ENCODE assay signal across 24 mouse cellular contexts in the genomic region with DNA sequence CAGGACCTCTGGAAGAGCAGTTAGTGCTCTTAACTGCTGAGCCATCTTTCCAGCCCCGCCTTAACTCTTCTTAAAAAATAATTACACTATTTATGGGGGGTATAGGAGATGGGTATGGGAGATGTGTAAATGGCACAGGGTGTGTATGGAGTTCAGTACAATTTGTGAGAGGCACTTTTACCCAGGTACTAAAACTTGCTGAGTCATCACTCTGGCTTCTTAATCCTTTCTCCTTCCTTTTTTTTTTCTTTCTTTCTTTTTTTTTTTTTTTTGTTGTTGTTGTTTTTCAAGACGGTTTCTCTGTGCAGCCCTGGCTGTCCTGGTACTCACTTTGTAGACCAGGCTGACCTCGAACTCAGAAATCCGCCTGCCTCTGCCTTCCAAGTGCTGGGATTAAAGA. TPM values are rescaled to one million over a fixed set of nuclear protein-coding genes. Genes with fewer than 3 reads are reported as not detected.
DNase-seq lines count a peak whose midpoint lies in the region; ATAC-seq and TF ChIP-seq lines count a peak whose summit lies in the region.
"Not testable (repeated sequence)": the region's sequence is repeated elsewhere in the genome, so short reads cannot be mapped to it uniquely, and the experiment has no call there.
"Had no signal": no experiment of that assay in that cellular context is flagged by ENCODE, and none has a peak within 500 bp of the region (broad histone marks: within the 10 kb centered on the region; RNA-seq: fewer than 3 reads in every experiment).

No protein-coding gene starts in this region.

- not testable (repeated sequence) for TF ChIP-seq CTCF in CH12.LX (conservative IDR thresholded peaks at IDR 0.05 in 1 of 2, IDR thresholded peaks at IDR 0.05 in 1 of 2; ENCODE audit: low read depth in 2 of 2, low read length in 2 of 2); MEL (IDR thresholded peaks at IDR 0.05 in 2 of 3, conservative IDR thresholded peaks at IDR 0.05 in 1 of 3; ENCODE audit: control insufficient read depth in 1 of 3, insufficient read depth in 1 of 3, low read depth in 2 of 3, low read length in 3 of 3, poor library complexity in 1 of 3, severe bottlenecking in 1 of 3); liver, embryonic 14.5 days (IDR thresholded peaks at IDR 0.05; ENCODE audit: low read depth)

- dilution Hi-C loops in CH12.LX (cut with MboI; ENCODE audit: extremely low pct_ligation_motif_present, extremely low pct_unique_long_range_greater_than_20kb, low sequenced_read_pairs): not testable (repeated sequence)

- H3K79me2 ChIP-seq in CH12.LX (replicated peaks; ENCODE audit: control insufficient read depth, extremely low read depth, insufficient read depth, poor library complexity, severe bottlenecking): peaks cover 61% of the 10 kb centered on the region
- peaks cover 49% of the 10 kb centered on the region for H3K79me2 ChIP-seq in MEL (ENCODE audit: control insufficient read depth, insufficient read depth, low read length, poor library complexity)

- not testable (repeated sequence) for TF ChIP-seq RAD21 in CH12.LX (IDR thresholded peaks at IDR 0.05; ENCODE audit: low read depth, low read length); MEL (IDR thresholded peaks at IDR 0.05; ENCODE audit: low read depth, low read length)

- not testable (repeated sequence) for H3K9me3 ChIP-seq in CH12.LX (replicated peaks; ENCODE audit: low read length); MEL (replicated peaks; ENCODE audit: insufficient read depth, low read length); erythroblast, embryonic 14.5 days (ENCODE audit: control insufficient read depth, low read length); hindbrain, embryonic 12.5 days (replicated peaks); limb, embryonic 13.5 days; liver, embryonic 14.5 days (ENCODE audit: control insufficient read depth, low read length); midbrain, embryonic 10.5 days (replicated peaks)

- WGBS in hindbrain, embryonic 12.5 days: 84% methylated on average over 4 of the region's 4 CpGs
- WGBS in limb, embryonic 13.5 days: 91% methylated on average over 4 of the region's 4 CpGs
- 66% methylated on average over 4 of the region's 4 CpGs for WGBS in liver, embryonic 14.5 days (ENCODE audit: insufficient replicate concordance)
- 91% methylated on average over 4 of the region's 4 CpGs for WGBS in midbrain, embryonic 10.5 days

- not testable (repeated sequence) for TF ChIP-seq POLR2A in CH12.LX (IDR thresholded peaks at IDR 0.05; ENCODE audit: low read depth, low read length); MEL (IDR thresholded peaks at IDR 0.05; ENCODE audit: control insufficient read depth in 1 of 2, insufficient read depth in 1 of 2, low read depth in 1 of 2, low read length in 2 of 2, poor library complexity in 1 of 2)

- not testable (repeated sequence) for H3K27me3 ChIP-seq in CH12.LX (replicated peaks); MEL (ENCODE audit: control insufficient read depth in 1 of 2, insufficient read depth in 2 of 2, low read length in 2 of 2); erythroblast, embryonic 14.5 days (ENCODE audit: control insufficient read depth); hindbrain, embryonic 12.5 days; limb, embryonic 13.5 days; liver, embryonic 14.5 days (ENCODE audit: control insufficient read depth, insufficient read depth, low read length); midbrain, embryonic 10.5 days (ENCODE audit: low read depth, poor library complexity, severe bottlenecking)

- not testable (repeated sequence) for ATAC-seq in hindbrain, embryonic 12.5 days (ENCODE audit: low FRiP score); limb, embryonic 13.5 days (ENCODE audit: low FRiP score, low read depth); liver, embryonic 14.5 days (ENCODE audit: insufficient read depth)

- H3K4me1 ChIP-seq in CH12.LX (ENCODE audit: control insufficient read depth in 1 of 2, insufficient read depth in 2 of 2) (peaks cover 20 to 50% of the 10 kb centered on the region in 2 experiments), MEL (ENCODE audit: control insufficient read depth in 1 of 2, insufficient read depth in 2 of 2, low read length in 2 of 2) (peaks cover 7 to 13% of the 10 kb centered on the region in 2 experiments; a peak in 3 of 4 replicates)
- peaks cover 65% of the 10 kb centered on the region for H3K4me1 ChIP-seq in erythroblast, embryonic 14.5 days (ENCODE audit: control insufficient read depth)
- H3K4me1 ChIP-seq in hindbrain, embryonic 12.5 days: peaks cover 11% of the 10 kb centered on the region
- H3K4me1 ChIP-seq in limb, embryonic 13.5 days: peaks cover 24% of the 10 kb centered on the region
- peaks cover 9 to 12% of the 10 kb centered on the region in 2 experiments for H3K4me1 ChIP-seq in liver, embryonic 14.5 days (replicated peaks; ENCODE audit: control insufficient read depth in 2 of 2, insufficient read depth in 2 of 2, low read length in 1 of 2)
- H3K4me1 ChIP-seq in midbrain, embryonic 10.5 days: peaks cover 36% of the 10 kb centered on the region

- not testable (repeated sequence) for TF ChIP-seq EP300 in CH12.LX (IDR thresholded peaks at IDR 0.05; ENCODE audit: low read length); liver, embryonic 14.5 days (IDR thresholded peaks at IDR 0.05; ENCODE audit: low read depth)
- TF ChIP-seq EP300 in MEL (IDR thresholded peaks at IDR 0.05; ENCODE audit: low read depth in 1 of 2, low read length in 2 of 2): 0 out of 4 replicates have a peak, but pooled peaks of 1 of the 2 experiments have one; percentile 14

- in situ Hi-C loops in CH12.LX (cut with MboI; ENCODE audit: low pct_ligation_motif_present, low pct_unique_long_range_greater_than_20kb, low sequenced_read_pairs): not testable (repeated sequence)

- DNase-seq in CH12.LX (ENCODE audit: extremely low read depth); liver, embryonic 14.5 days (ENCODE audit: low read depth in 3 of 3, low spot score in 3 of 3); midbrain, embryonic 10.5 days (ENCODE audit: low spot score): not testable (repeated sequence)
- peak; percentile 59 for DNase-seq in MEL (ENCODE audit: low read depth, low spot score)

- H3K27ac ChIP-seq in CH12.LX (ENCODE audit: insufficient read depth, low read depth); hindbrain, embryonic 12.5 days; limb, embryonic 13.5 days; liver, embryonic 14.5 days; midbrain, embryonic 10.5 days (replicated peaks): not testable (repeated sequence)
- H3K27ac ChIP-seq in MEL (ENCODE audit: control insufficient read depth, low read depth, low read length): peak overlapping the region; percentile 87

- peak overlapping the region in 2 of 3 experiments; percentile 10 to 15 for H3K4me3 ChIP-seq in CH12.LX (replicated peaks in 1 of 3; ENCODE audit: low read depth in 2 of 3, low read length in 2 of 3, poor library complexity in 1 of 3)
- H3K4me3 ChIP-seq in MEL (ENCODE audit: control insufficient read depth in 1 of 2, insufficient read depth in 1 of 2, low read depth in 2 of 2, low read length in 2 of 2): peak overlapping the region; percentile 89 to 90
- peak overlapping the region; percentile 34 for H3K4me3 ChIP-seq in erythroblast, embryonic 14.5 days (replicated peaks)
- not testable (repeated sequence) for H3K4me3 ChIP-seq in hindbrain, embryonic 12.5 days; limb, embryonic 13.5 days; liver, embryonic 14.5 days (ENCODE audit: insufficient read depth in 1 of 2, low read depth in 2 of 2, low read length in 2 of 2)
- peak overlapping the region; percentile 99; the same call in 1 of the 2 replicates for H3K4me3 ChIP-seq in midbrain, embryonic 10.5 days

- H3K36me3 ChIP-seq in CH12.LX (replicated peaks in 1 of 2; ENCODE audit: control insufficient read depth in 1 of 2, insufficient read depth in 1 of 2, low read length in 1 of 2) (peaks cover 14 to 37% of the 10 kb centered on the region in 2 experiments), MEL (ENCODE audit: control insufficient read depth in 1 of 2, insufficient read depth in 2 of 2, low read length in 2 of 2) (peaks cover 19 to 37% of the 10 kb centered on the region in 2 experiments)
- peaks cover 56% of the 10 kb centered on the region for H3K36me3 ChIP-seq in erythroblast, embryonic 14.5 days (ENCODE audit: control insufficient read depth)
- H3K36me3 ChIP-seq in hindbrain, embryonic 12.5 days: peaks cover 22% of the 10 kb centered on the region
- H3K36me3 ChIP-seq in limb, embryonic 13.5 days: peaks cover 29% of the 10 kb centered on the region
- peaks cover 30% of the 10 kb centered on the region for H3K36me3 ChIP-seq in liver, embryonic 14.5 days (replicated peaks; ENCODE audit: control insufficient read depth, insufficient read depth, low read depth)
- peaks cover 55% of the 10 kb centered on the region for H3K36me3 ChIP-seq in midbrain, embryonic 10.5 days

- H3K4me2 ChIP-seq in CH12.LX (ENCODE audit: insufficient read depth, low read depth, poor library complexity, severe bottlenecking): peak overlapping the region; percentile 81; the same call in 1 of the 2 replicates
- peak overlapping the region; percentile 72; the same call in 1 of the 2 replicates for H3K4me2 ChIP-seq in hindbrain, embryonic 12.5 days (replicated peaks)
- 0 out of 2 replicates have a peak overlapping the region, but pooled peaks have one; percentile 75 for H3K4me2 ChIP-seq in limb, embryonic 13.5 days (replicated peaks)
- peak overlapping the region; percentile 92 for H3K4me2 ChIP-seq in liver, embryonic 14.5 days (ENCODE audit: low read depth)

- H3K9ac ChIP-seq in CH12.LX (ENCODE audit: insufficient read depth, low read depth) (peak overlapping the region; percentile 74), MEL (ENCODE audit: control insufficient read depth, low read depth, low read length, poor library complexity, severe bottlenecking) (peak overlapping the region; percentile 90)
- H3K9ac ChIP-seq in hindbrain, embryonic 12.5 days; limb, embryonic 13.5 days; liver, embryonic 14.5 days (replicated peaks): not testable (repeated sequence)

RNA-seq across cellular contexts. Expression of a gene that starts 2.1 kb away (rescaled TPM):
- total RNA-seq in CH12.LX (2012; rRNA removed): 79.3 and 84.7 TPM in 2 replicates
- total RNA-seq in CH12.LX (2014; rRNA removed): 72.9 and 76.5 TPM in 2 replicates
- polyA plus RNA-seq in CH12.LX (2012; ENCODE audit: insufficient read length, low read depth): 79.0 and 79.5 TPM in 2 replicates
- total RNA-seq in MEL (2012; rRNA removed): 118 and 126 TPM in 2 replicates
- polyA plus RNA-seq in MEL (2012; ENCODE audit: insufficient read depth in 1 of 2, insufficient read length in 2 of 2, low read depth in 1 of 2, low replicate concordance in 2 of 2, missing spikeins in 1 of 2): 100 to 1,000 TPM; 144 to 167 TPM
- polyA plus RNA-seq in erythroblast, embryonic 14.5 days (2012): 0.58 and 0.70 TPM in 2 replicates
- polyA plus RNA-seq in hindbrain, embryonic 12.5 days (2016; fragmentation: Nextera tagmentation; extraction: Ambion mirVana): 55.3 and 58.9 TPM in 2 replicates
- 58.5 and 62.8 TPM in 2 replicates for polyA plus RNA-seq in limb, embryonic 13.5 days (2015; fragmentation: Nextera tagmentation; extraction: Ambion mirVana)
- 6.6 and 11.1 TPM in 2 replicates for polyA plus RNA-seq in liver, embryonic 14.5 days (2012; rRNA removed)
- 23.9 and 28.5 TPM in 2 replicates for polyA plus RNA-seq in liver, embryonic 14.5 days (2014; fragmentation: Nextera tagmentation; extraction: Ambion mirVana)
- 91.3 and 95.8 TPM in 2 replicates for polyA plus RNA-seq in midbrain, embryonic 10.5 days (2016; fragmentation: Nextera tagmentation; extraction: Ambion mirVana)

RNA-seq across cellular contexts. Expression of a gene that starts 56.1 kb away (rescaled TPM):
- total RNA-seq in CH12.LX (2012; rRNA removed) (not detected in 2 replicates), CH12.LX (2014; rRNA removed) (not detected in 2 replicates), MEL (2012; rRNA removed) (not detected in 2 replicates)
- polyA plus RNA-seq in CH12.LX (2012; ENCODE audit: insufficient read length, low read depth) (not detected in 2 replicates), MEL (2012; ENCODE audit: insufficient read depth in 1 of 2, insufficient read length in 2 of 2, low read depth in 1 of 2, low replicate concordance in 2 of 2, missing spikeins in 1 of 2) (not detected)
- not detected in 2 replicates for polyA plus RNA-seq in erythroblast, embryonic 14.5 days (2012)
- not detected in 2 replicates for polyA plus RNA-seq in hindbrain, embryonic 12.5 days (2016; fragmentation: Nextera tagmentation; extraction: Ambion mirVana)
- polyA plus RNA-seq in limb, embryonic 13.5 days (2015; fragmentation: Nextera tagmentation; extraction: Ambion mirVana): not detected in 2 replicates
- polyA plus RNA-seq in liver, embryonic 14.5 days (2012; rRNA removed): not detected in 2 replicates
- not detected in 2 replicates for polyA plus RNA-seq in liver, embryonic 14.5 days (2014; fragmentation: Nextera tagmentation; extraction: Ambion mirVana)
- polyA plus RNA-seq in midbrain, embryonic 10.5 days (2016; fragmentation: Nextera tagmentation; extraction: Ambion mirVana): not detected in 2 replicates
- total RNA-seq: adrenal gland, postnatal 10 days; adrenal gland, postnatal 4 days; G1E; gastrocnemius, adult 8-10 months; gastrocnemius, postnatal 36 days; heart, adult 18-20 months; heart, postnatal 10 days; heart, postnatal 4 days had no signal
- polyA plus RNA-seq: brain, embryonic 14.5 days; CD4-positive, CD25-positive, alpha-beta regulatory T cell, adult 4 months; embryonic facial prominence, embryonic 14.5 days; forebrain, embryonic 10.5 days; forebrain, embryonic 15.5 days; G1E; heart, embryonic 10.5 days; heart, embryonic 14.5 days; hindbrain, embryonic 14.5 days; intestine, embryonic 15.5 days had no signal
